ENCODE assay signal across 22 mouse cellular contexts in the genomic region with DNA sequence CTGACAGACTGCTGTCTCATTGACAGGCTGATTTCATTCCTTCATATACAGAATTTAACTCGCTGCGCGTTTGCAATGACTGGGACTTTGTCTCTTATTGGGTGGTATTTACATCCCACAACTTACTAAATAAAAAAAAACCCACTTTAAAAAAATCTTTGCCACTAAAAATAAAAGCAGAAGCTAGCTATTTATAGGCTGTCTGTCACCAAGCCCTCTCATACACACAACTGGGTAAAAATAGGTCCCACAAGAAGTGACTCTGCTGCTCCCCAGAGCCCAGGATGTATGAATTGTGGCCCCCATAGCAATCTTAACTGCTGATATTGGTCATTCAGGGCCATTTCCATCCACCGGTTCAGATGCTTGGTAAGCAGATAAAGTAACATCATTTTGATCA.
DNase-seq lines count a peak whose midpoint lies in the region; ATAC-seq lines count a peak whose summit lies in the region.
"Had no signal": no experiment of that assay in that cellular context is flagged by ENCODE, and none has a peak within 500 bp of the region (broad histone marks: within the 10 kb centered on the region; RNA-seq: fewer than 3 reads in every experiment).

No protein-coding gene starts in this region.

- ATAC-seq in heart, embryonic 16.5 days (replicated peaks; ENCODE audit: extremely low read depth, insufficient read depth, low FRiP score): peak; percentile 77; the same call in 1 of the 2 replicates
- ATAC-seq: midbrain, embryonic 16.5 days had no signal

- 0 out of 2 replicates have a peak overlapping the region, but pooled peaks have one; percentile 13 for H3K4me2 ChIP-seq in heart, embryonic 16.5 days (ENCODE audit: low read depth, low read length)
- H3K4me2 ChIP-seq: limb, embryonic 13.5 days; liver, embryonic 13.5 days; lung, embryonic 15.5 days had no signal

- H3K36me3 ChIP-seq in heart, embryonic 16.5 days (ENCODE audit: control insufficient read depth, insufficient read depth): no peaks in the 10 kb centered on the region
- H3K36me3 ChIP-seq: embryonic facial prominence, embryonic 10.5 days; limb, embryonic 13.5 days; liver, embryonic 13.5 days; lung, embryonic 15.5 days had no signal

- no peaks in the 10 kb centered on the region for H3K9me3 ChIP-seq in heart, embryonic 16.5 days (replicated peaks; ENCODE audit: control insufficient read depth, low read length)
- H3K9me3 ChIP-seq: embryonic facial prominence, embryonic 10.5 days; limb, embryonic 13.5 days; liver, embryonic 13.5 days; lung, embryonic 15.5 days had no signal

- peak overlapping the region; percentile 74 for H3K27ac ChIP-seq in heart, embryonic 16.5 days (ENCODE audit: low read length)
- H3K27ac ChIP-seq: embryonic facial prominence, embryonic 10.5 days; limb, embryonic 13.5 days; liver, embryonic 13.5 days; lung, embryonic 15.5 days; macrophage had no signal

- DNase-seq in heart, adult 11 months: peak; percentile 36
- no peak for DNase-seq in heart, postnatal 36 days
- peak; percentile 35 to 44 for DNase-seq in spleen, postnatal 36 days (ENCODE audit: low spot score in 2 of 2)
- no peak for DNase-seq in spleen, adult 18-20 months
- no peak for DNase-seq in gastrocnemius, postnatal 36 days
- DNase-seq in lung, postnatal 10 days: no peak
- no peak for DNase-seq in adrenal gland, adult 18-20 months (ENCODE audit: low spot score in 2 of 2)
- DNase-seq: adrenal gland, postnatal 36 days; cerebellum, adult 2 months; gastrocnemius, postnatal 14 days; kidney, adult 11 months; kidney, postnatal 10 days; layer of hippocampus, postnatal 36 days; liver, embryonic 13.5 days; right cerebral cortex, postnatal 25 days; thymus, postnatal 14 days had no signal

- H3K27me3 ChIP-seq in heart, embryonic 16.5 days (ENCODE audit: control insufficient read depth, insufficient read depth, low read length): no peaks in the 10 kb centered on the region
- H3K27me3 ChIP-seq: limb, embryonic 13.5 days; liver, embryonic 13.5 days; lung, embryonic 15.5 days had no signal

- peaks cover 21% of the 10 kb centered on the region for H3K4me1 ChIP-seq in heart, embryonic 16.5 days (ENCODE audit: control insufficient read depth, insufficient read depth, low read length)
- H3K4me1 ChIP-seq: embryonic facial prominence, embryonic 10.5 days; liver, embryonic 13.5 days; lung, embryonic 15.5 days had no signal

- 36% methylated on average over 4 of the region's 4 CpGs for WGBS in heart, embryonic 16.5 days

- no peak overlapping the region for H3K9ac ChIP-seq in heart, embryonic 16.5 days (ENCODE audit: low read length)
- H3K9ac ChIP-seq: limb, embryonic 13.5 days; liver, embryonic 13.5 days; lung, embryonic 15.5 days had no signal

- intact Hi-C loops in heart, postnatal 36 days (cut with DNase I): no loop called here
- intact Hi-C loops in gastrocnemius, postnatal 36 days (cut with DNase I): no loop called here

- H3K4me3 ChIP-seq in heart, embryonic 16.5 days (ENCODE audit: low read length): no peak overlapping the region
- H3K4me3 ChIP-seq: embryonic facial prominence, embryonic 10.5 days; limb, embryonic 13.5 days; liver, embryonic 13.5 days; lung, embryonic 15.5 days had no signal

Comparison
In these comparisons a context has a peak if more than half of its experiments do, and no peak if none do; other contexts are left out.
1. DNase-seq: peak in heart, adult 11 months (single experiment) and spleen, postnatal 36 days (2 of 2); none in heart, postnatal 36 days (0 of 2), spleen, adult 18-20 months (0 of 2), gastrocnemius, postnatal 36 days (0 of 2), lung, postnatal 10 days (single experiment) and adrenal gland, adult 18-20 months (0 of 2).